Mouse (Mus musculus): ENCODE measurements around the gene Ebf3. TPM values are rescaled to one million over a fixed set of nuclear protein-coding genes. Genes with fewer than 3 reads are reported as not detected.

The Ebf3 gene
- total RNA-seq, 2 experiments from 2014 or later, result 8.7 to 9.7 TPM

DNA sequence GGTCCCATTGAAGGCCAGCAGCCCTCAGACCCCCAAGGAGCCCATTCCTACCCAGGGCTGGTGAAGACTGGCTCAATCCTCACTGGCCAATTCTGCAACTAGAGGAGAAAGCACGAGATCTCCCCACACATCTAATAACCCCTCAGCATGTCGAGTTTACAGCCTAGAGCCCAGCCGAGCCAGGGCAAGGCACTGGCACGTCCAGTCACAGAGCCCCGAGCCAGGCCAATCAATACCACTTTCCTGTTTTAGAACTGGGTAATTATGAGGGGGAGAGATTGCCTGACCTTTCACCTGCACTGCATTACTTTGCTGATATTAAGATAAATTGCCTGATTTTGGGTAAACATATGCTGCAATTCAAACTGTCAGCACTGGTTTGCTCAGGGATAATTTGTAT, 105.7 kb downstream of the Ebf3 start:
- no peak for DNase-seq (ENCODE audit: low spot score in 2 of 2)

DNA sequence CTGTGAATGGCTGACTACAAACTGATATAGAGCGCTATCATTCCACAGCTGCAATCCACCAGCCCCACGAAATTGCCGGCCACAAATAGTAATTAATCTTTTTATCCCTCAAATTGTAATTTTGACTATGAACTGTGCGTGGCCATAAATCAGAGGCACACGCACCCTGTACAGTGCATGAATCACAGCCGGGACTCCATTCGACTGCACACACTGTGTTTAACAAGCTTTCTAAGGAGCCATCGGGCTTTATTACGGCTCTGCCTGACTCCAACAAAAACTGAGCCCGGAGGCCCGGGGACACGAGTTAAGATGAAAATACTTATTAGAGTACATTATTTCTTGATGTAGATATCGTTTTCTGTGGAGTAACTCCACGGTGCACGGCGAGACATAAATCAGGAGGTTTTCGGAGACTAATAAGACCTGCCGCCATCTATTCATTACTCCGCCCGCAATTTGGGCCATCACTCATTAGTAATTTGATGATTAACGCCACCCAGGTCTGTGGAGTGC, 107.4 kb downstream of the Ebf3 start:
- no peak for DNase-seq (ENCODE audit: low spot score in 2 of 2)

DNA sequence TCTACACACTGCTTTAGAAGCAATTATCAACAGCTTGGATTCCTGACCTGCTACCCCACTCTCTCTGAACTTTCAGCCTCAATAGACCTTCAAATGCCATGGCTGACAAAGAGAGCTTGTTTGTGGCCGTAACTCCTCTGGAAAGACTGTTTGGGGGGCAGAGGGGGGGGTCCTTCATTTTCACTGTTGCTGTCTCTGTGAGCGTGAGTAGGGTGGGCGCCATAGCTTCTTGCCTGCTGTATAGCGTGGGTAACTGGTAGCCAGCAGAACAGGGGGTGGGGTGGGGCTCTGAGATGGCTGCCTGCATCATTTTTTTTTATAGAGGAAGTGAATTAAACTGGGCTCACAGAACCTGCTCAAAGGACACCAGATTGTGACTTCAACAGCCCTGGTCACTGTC, 114.7 kb downstream of the Ebf3 start:
- DNase-seq (ENCODE audit: low spot score in 2 of 2), result no peak

DNA sequence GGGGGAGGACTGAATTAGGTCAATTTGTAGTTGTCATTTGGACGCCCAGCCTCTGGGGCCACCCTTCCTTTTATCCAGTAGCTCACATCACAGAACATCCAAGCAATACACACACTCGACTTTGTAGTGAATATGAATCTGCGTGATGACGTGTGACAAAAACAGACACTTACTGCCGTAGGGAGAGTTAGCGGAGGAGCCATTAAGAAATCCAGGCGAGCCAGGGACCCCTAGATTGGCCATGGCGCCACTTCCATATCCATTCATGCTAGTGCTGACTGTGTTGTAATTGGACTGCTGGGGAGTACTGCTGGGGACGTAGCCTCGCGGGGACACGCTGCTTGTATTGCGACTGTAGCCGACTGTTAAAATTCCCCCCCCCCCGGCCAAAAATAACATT, 115.3 kb downstream of the Ebf3 start:
- no peak for DNase-seq (ENCODE audit: low spot score in 2 of 2)

DNA sequence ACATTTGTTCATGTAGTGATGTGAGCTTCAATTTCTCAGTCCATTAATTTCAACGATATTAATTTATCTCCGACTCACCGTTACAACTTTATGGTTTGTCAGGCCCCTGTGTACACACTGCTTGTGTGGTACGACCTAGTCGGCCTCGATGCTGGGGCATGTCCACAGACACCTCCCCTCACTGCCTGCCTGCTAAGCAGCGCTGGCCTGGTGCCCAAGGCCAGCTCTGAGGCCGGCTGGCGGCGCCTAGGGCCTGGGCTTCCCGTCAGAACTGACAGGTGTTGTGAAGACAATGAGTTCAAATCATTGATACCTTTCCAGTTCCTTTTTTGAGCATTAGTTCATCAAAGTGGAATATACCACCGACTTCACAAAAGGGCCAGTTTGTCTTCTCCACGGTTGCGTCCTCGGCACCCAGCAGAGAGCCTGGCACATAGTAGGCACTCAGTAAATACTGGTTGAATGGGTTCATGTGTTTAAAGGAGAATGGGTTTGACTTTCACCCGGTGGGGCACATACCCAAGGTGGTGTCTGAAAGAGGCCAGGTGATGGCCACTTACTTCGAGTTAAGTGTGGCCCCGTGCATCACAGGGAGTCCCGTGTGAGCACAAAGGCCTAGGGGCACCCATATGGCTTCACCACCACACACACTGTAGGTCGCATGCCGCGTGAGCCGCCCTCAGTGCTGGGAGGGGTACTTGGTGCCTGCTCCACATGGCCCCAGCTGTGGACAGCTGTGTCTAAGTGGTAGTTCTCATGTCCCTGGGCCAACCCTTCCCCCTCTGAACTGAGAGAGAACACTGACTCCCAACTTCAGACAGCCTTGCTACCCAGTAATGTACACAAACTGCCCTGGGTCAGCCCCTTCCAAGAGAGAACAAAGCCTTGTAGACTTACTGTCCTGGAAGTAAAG, 116.9 kb downstream of the Ebf3 start:
- no peak for DNase-seq (ENCODE audit: low spot score in 2 of 2)

DNA sequence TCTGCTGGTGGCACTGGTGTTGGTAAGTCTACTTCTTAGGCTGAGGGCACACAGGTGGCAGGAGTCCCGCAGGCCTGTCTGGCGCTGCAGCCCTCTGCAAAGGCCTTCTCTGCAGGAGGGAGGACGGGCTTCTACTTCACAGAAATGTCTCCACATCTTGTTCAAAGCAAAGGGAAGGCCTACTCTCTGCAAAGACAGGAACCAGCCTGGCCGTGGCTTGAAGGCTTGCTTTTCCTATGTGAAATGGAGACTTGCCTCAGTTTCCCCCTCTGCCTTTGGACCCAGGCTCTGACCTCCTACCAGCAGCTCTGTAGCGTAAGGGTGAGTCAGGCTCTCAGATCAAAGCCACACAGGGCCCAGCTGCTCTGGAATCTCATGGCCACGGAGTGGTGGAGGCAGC, 117.7 kb downstream of the Ebf3 start:
- DNase-seq (ENCODE audit: low spot score in 2 of 2), result no peak

DNA sequence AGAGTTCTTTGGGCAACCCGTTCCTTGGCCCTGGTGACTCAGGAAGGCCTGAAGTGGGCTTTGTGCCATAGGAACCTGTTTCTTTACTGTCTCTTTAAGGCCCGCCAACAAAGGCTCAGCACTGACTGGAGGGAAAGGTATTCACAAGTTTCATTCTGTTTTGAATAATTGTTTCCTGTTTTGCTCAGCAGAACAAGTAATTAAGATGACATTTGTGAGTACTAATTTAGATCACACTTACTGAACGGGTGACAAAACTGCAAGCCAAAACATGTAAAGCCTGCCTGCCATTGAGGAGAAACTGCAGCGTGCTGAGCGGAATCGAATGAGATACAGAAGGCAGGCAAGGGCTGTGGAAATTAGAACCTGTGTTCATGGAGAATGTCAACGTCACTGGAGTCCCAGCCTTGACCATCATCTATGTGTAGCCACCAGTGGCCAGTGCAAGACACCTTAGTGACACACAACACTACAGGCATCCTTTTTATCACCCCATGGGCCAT, 121.4 kb downstream of the Ebf3 start:
- DNase-seq (ENCODE audit: low spot score in 2 of 2), result no peak

DNA sequence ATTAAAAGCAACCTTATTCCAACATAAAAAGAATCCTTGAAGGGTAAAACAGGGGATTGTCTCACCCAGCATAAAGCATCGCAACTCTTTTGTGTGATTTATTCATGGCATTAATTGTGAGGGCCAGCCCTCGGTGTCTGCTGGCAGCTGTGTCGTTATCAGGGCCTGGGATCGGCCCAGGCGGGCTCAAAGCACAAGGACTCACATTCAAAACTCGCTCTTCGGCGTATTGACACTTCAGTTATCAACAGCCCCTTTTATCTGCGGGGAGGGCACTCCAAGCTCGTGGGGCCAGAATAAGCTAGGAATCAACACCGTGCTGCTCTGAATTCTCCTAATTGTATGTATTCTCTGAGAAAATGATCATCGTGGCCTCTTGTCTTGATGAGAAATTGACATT, 122.4 kb downstream of the Ebf3 start:
- no peak for DNase-seq (ENCODE audit: low spot score in 2 of 2)

DNA sequence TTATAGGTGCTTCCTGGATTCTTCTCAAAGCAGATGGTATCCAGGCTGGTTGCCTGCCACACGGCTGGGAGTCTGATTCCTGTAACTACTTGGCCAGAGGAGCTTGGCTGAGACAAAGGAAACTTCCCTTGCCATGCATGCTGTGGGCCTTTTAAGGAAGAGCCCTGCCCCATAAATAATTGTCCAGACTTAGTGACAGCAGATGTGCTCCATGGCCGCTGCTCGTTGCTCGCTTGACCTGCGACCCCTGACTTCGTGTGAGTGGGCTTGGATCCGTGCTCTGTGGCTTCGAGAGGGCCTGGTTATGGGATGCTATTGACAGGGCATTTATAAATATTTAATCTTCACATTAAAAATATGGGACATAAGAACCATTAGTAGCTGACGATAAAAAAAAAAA, 142.0 kb downstream of the Ebf3 start:
- no peak for DNase-seq (ENCODE audit: low spot score in 2 of 2)

DNA sequence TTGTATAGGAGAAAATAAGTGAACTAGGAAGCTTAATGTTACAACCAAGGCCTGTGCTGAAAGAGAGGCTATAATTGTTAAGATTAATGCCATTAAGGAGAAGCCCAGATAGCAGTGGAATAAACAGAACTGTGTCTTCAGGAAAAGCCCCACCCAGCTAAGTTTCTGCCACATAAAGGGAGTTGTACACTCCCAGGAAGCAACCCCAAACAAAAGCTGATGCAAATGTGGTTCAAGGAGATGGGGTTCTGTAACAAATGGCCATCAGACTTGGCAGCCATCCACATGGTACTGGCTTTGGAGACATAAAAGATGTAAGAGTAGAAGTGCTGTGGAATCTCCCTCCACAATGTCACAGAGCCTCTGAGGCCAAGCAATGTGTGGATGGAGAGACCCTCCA, 155.2 kb downstream of the Ebf3 start:
- no peak for DNase-seq (ENCODE audit: low spot score in 2 of 2)

DNA sequence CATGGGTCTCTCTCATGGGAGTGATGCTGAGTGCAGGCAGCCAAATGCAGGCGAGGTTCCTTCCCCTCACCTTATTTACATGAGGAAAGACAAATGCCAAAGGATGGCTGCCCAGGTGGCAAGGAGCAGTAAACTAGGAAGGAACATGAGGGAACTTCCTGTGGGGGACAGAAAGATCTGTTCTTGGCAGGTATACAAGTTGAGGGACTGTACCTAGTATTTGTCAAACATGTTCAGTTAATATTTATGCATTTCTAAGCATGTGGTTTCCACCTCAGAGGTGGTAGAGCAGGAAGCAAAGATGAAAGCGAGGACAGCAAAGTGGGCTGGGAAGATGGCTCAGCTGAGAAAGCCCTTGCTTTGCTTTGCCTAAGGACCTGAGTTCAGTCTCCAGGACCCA, 159.6 kb downstream of the Ebf3 start:
- no peak for DNase-seq (ENCODE audit: low spot score in 2 of 2)

DNA sequence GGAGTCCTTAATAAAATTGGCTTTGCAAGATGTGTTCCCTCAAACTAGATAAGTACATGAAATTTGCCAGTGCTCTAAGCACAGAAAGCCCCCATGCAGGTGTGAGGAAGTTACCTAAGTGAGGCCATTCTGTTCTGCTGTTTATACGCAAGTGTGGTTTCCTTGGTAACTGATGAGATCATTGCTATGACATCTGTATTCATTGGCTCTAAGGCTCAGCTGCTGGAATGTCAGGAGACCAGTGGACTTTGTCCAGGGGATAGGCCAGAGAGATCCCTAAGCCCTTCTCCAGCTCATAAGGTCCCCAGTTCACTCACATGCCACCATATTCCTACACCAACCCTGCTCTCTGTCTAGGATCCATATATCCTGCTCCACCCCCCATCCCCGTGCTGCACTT, 162.4 kb downstream of the Ebf3 start:
- DNase-seq (ENCODE audit: low spot score in 2 of 2), result no peak

DNA sequence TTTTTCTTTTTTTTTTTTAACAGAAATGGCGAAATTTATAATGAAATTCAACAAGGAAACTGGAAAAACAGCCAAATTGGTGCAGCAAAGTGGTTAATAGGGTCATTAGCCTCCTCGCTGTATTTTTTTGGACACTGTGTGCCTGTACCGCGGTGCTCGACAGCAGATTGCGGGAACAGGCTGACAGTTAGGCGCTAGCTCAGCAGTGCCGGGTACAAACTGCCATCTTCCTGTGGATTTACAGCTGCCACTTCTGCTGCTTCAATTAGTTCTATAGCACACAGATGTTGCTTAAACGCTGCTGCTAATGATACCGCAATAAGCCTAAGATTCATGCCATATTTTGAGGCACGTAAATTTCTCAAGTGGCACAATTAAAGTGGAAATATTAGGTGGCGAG, 167.1 kb downstream of the Ebf3 start:
- DNase-seq (ENCODE audit: low spot score in 2 of 2), result no peak

Other genes starting within 250 kb of the Ebf3 start
- gene 9430038I01Rik, start 96.3 kb upstream of the Ebf3 start, total RNA-seq (2021), result 10 to 100 TPM; 14.3 to 15.3 TPM
- 100 to 1,000 TPM; 102 to 103 TPM for gene Glrx3, start 123.2 kb upstream of the Ebf3 start, total RNA-seq (2021)